Mouse (Mus musculus): ENCODE results near the gene Acss1.

DNA sequence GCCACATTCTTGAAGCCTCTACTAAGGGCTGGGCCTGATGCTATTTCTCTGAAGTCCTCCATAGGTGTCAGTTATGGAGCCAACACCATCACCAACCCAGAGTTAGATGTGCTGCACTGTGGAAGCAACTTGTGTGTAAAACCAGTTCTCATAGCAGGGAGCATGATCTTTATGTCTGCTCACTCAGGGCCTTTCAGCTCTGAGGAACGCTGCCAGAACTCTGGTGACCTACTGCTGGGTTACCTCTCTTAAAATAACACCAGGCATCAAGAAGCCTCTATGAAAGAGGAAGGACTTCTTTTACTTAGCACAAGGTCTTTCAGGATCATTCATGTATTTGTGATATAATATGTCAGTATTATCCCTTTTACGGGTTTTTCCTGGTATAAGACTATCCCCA lies 66.1 kb downstream of the Acss1 start:
- TF ChIP-seq EP300 (IDR thresholded peaks at IDR 0.05; ENCODE audit: low read depth) (no peak), CTCF (IDR thresholded peaks at IDR 0.05; ENCODE audit: low read depth) (no peak)
